Mouse (Mus musculus): ENCODE data around the gene Gm26558.

Gene Gm26558

GRCm38 (mm10) chr2:70647681-70648080, 14.2 kb downstream of the Gm26558 start:
- DNase-seq: no peak

GRCm38 (mm10) chr2:70645266-70645780, 16.6 kb downstream of the Gm26558 start:
- DNase-seq: no peak

- peak; percentile 38 for DNase-seq
Observed at GRCm38 (mm10) chr2:70642971-70643565, 18.8 kb downstream of the Gm26558 start.

DNA sequence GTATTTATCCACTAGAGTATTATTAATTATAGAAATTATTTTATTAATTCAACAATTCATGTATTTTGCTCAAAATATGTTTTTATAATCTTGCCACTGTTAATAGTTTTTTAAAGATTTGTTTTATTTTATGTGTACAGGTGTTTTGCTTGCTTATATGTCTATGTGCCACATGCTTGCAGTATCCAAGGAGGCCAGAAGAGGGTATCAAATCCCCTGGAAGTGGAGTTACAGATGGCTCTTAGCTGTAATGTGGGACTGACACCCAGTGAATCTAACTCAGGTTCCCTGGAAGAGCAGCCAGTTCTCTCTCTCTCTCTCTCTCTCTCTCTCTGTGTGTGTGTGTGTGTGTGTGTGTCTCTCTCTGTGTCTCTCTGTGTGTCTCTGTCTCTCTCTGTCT, 20.9 kb downstream of the Gm26558 start:
- DNase-seq: no peak

- no peak for DNase-seq
Observed at GRCm38 (mm10) chr2:70634028-70634690, 27.7 kb downstream of the Gm26558 start.

GRCm38 (mm10) chr2:70632412-70632811, 29.5 kb downstream of the Gm26558 start:
- no peak for DNase-seq

GRCm38 (mm10) chr2:70631321-70631720, 30.6 kb downstream of the Gm26558 start:
- DNase-seq: no peak

- DNase-seq: no peak
Observed at GRCm38 (mm10) chr2:70629921-70630320, 32.0 kb downstream of the Gm26558 start.

DNA sequence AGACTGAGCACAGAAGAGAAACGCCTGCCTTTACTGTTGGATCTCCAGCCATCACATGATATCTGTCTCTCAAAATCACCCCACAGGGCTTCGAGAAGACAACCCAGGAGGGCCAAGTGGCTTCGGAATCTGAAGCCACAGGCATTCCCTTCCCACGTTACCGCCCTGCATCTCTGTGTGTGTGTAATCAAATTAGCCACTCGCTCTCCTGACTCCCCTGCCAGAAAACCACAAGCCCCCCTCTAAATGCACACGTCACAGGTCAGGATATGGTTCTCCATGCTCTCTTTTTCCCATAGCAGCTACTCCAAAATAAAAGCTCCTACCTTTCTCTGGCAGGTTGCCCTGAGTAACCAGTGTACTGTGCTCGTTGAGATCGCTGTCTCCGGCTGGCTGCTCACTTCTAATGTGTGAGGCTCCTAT, 32.6 kb downstream of the Gm26558 start:
- peak; percentile 60 for DNase-seq

DNA sequence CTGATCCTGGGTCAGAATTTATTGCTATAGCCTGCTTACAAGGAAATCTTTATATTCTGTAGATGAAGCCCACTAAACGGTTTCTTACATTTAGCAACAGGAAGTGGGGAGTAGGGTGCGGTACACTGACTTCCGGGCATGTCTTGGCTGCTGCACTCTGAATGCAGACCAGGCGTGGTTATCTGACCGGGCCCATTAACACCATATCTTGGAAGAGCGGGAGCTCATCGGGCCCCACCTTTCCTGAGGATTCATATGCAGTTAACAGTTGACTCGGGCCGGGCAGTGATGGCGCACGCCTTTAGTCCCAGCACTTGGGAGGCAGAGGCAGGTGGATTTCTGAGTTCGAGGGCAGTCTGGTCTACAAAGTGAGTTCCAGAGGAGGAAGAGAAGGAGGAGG, 33.5 kb downstream of the Gm26558 start:
- DNase-seq: no peak

GRCm38 (mm10) chr2:70625761-70626160, 36.1 kb downstream of the Gm26558 start:
- no peak for DNase-seq

DNA sequence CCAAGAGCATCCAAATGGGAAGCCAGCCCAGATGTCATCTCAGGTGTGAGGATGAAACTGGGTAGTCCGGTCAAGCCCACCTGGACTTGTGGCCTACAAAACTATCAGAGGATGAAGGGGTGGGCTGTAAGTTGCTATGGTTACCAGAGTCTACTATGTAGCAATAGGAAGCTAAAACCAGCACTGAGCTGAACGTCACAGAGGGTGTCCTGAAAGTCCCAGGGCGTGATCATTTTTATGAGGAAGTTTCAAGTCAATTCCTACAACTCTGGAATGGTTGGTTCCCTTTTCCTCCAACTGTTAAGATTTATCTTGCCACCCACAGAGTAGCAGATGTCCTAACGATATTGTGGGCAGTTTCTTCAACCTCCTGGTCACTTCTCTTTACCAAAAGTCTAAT, 39.7 kb downstream of the Gm26558 start:
- no peak for DNase-seq

GRCm38 (mm10) chr2:70620225-70620624, 41.7 kb downstream of the Gm26558 start:
- DNase-seq: peak; percentile 67

DNA sequence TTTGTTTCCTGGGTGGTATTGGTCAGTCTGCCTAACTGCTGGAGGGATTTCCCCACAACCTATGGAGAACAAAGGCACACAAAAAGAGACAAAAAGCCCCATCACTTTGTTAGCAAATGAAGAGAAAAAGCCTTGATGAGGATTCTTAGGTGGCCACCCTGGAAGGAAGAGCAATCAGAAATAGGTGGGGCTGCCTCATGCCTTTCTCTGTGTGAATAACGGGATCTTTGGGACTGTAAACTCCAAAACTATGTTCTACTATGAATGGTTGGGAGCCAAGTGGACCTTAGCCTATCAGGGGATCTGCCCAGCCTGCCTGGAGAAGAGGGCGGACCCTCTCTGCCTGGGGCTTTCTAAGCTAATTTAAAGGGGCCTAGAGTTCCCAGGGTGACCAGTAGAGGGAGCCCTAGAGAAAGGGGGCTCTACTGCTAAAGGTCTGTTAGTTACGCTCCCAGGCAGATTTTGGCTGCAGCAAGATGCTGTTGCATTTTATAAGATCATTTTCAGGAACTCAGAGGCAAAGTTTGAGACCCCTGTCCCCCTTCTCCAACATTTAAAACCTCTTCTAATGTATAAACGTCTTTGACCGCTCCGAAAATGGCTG, 42.6 kb downstream of the Gm26558 start:
- no peak for DNase-seq

GRCm38 (mm10) chr2:70616617-70617016, 45.3 kb downstream of the Gm26558 start:
- no peak for DNase-seq

GRCm38 (mm10) chr2:70616076-70616475, 45.8 kb downstream of the Gm26558 start:
- no peak for DNase-seq

- no peak for DNase-seq
Observed at GRCm38 (mm10) chr2:70614745-70615351, 47.1 kb downstream of the Gm26558 start.
